Mouse (Mus musculus): ENCODE data around the gene Tmem120b.

DNA sequence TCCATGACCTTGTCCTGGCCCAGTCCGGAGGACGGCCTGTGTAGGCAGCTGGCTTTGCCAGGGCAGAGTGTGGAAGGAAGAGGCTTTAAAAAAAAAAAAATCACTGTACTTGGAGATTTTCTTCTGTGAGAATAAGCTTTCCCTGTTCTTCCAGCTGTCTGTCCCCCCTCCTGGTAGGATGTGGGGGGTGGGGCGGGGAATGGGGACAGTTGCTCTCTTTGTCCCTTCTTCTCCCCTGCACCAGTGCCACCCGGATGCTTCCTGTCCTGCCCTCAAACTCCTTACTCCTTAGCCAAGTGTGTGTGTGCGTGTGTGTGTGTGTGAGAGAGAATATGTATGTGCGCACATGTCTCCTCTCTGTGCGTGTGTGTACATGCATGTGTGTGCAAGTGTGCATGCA, 38.5 kb upstream of the Tmem120b start:
- TF ChIP-seq POLR2A (IDR thresholded peaks at IDR 0.05; ENCODE audit: low read depth, low read length) (no peak), CTCF (IDR thresholded peaks at IDR 0.05; ENCODE audit: extremely low read depth, insufficient read depth, insufficient read length, insufficient replicate concordance) (no peak)
